Mouse (Mus musculus) bone marrow, adult 2 months (tissue): ENCODE data around the gene Rif1.

ENCODE experiments used
- CTCF ChIP-seq: fragments of 200-500 bp; IDR thresholded peaks from 2 replicates; pipeline ENCODE4 v1.5.1; 2011; ENCODE audit warnings: low read length, control low read depth; ENCODE audit not compliant: control insufficient read depth, insufficient read depth
- POLR2A ChIP-seq: fragments of 200-500 bp; IDR thresholded peaks from 2 replicates; pipeline ENCODE4 v1.6.1; 2011; ENCODE audit warnings: low read depth, mild to moderate bottlenecking, control low read depth, low read length, borderline replicate concordance; ENCODE audit not compliant: control insufficient read depth

GRCm38 (mm10) chr2:52073141-52073904 is 691 bp downstream of the Rif1 start:
- no peak for TF ChIP-seq CTCF
- TF ChIP-seq POLR2A: no peak
